In genomic region chr14:37238632-37239032, GRCm38 (mm10) we compare ENCODE assay signal across 8 mouse cellular contexts.
DNase-seq lines count a peak whose midpoint lies in the region; ATAC-seq and TF ChIP-seq lines count a peak whose summit lies in the region.

No protein-coding gene starts in this region.

- 35% methylated on average over 4 of the region's 4 CpGs for WGBS in embryonic facial prominence, embryonic 11.5 days
- 48% methylated on average over 4 of the region's 4 CpGs for WGBS in limb, embryonic 11.5 days

- peak; percentile 76 for ATAC-seq in embryonic facial prominence, embryonic 11.5 days (replicated peaks; ENCODE audit: insufficient number of reproducible peaks, low FRiP score, low TSS enrichment, low read depth)
- peak; percentile 47; the same call in 1 of the 2 replicates for ATAC-seq in limb, embryonic 11.5 days (ENCODE audit: insufficient number of reproducible peaks, low FRiP score, low TSS enrichment, low read depth)

- TF ChIP-seq POLR2A in testis, adult 2 months (IDR thresholded peaks at IDR 0.05; ENCODE audit: control insufficient read depth, low read depth, low read length): no peak

- H3K4me3 ChIP-seq in embryonic facial prominence, embryonic 11.5 days (ENCODE audit: low read depth, low read length): no peak overlapping the region
- no peak overlapping the region for H3K4me3 ChIP-seq in limb, embryonic 11.5 days (ENCODE audit: low read depth, low read length)
- no peak overlapping the region for H3K4me3 ChIP-seq in testis, adult 2 months (ENCODE audit: control insufficient read depth, low read depth, low read length)

- peak; percentile 58; the same call in 1 of the 2 replicates for TF ChIP-seq CTCF in testis, adult 2 months (IDR thresholded peaks at IDR 0.05; ENCODE audit: control insufficient read depth, insufficient read depth, insufficient replicate concordance, low read depth, low read length)

- DNase-seq in 3T3-L1 (ENCODE audit: low read depth, low spot score): peak; percentile 83
- DNase-seq in adrenal gland, postnatal 36 days: peak; percentile 46 to 75
- DNase-seq in embryonic facial prominence, embryonic 11.5 days (ENCODE audit: low spot score): peak; percentile 85
- DNase-seq in heart, adult 9 months (ENCODE audit: low spot score in 2 of 2): peak; percentile 21 to 40
- peak; percentile 52 for DNase-seq in kidney, adult 9 months
- DNase-seq in limb, embryonic 11.5 days (ENCODE audit: low spot score): peak; percentile 74
- DNase-seq in neural tube, embryonic 10.5 days (ENCODE audit: extremely low spot score, low spot score): peak; percentile 52

- no peak overlapping the region for H3K4me2 ChIP-seq in embryonic facial prominence, embryonic 11.5 days (ENCODE audit: low read depth, low read length)
- no peak overlapping the region for H3K4me2 ChIP-seq in limb, embryonic 11.5 days (ENCODE audit: low read depth, severe bottlenecking)

- no peaks in the 10 kb centered on the region for H3K9me3 ChIP-seq in embryonic facial prominence, embryonic 11.5 days (replicated peaks; ENCODE audit: control insufficient read depth, low read length)
- no peaks in the 10 kb centered on the region for H3K9me3 ChIP-seq in limb, embryonic 11.5 days (ENCODE audit: control insufficient read depth, low read length)

- no peak overlapping the region for H3K9ac ChIP-seq in embryonic facial prominence, embryonic 11.5 days (replicated peaks; ENCODE audit: low read length)
- no peak overlapping the region for H3K9ac ChIP-seq in limb, embryonic 11.5 days (ENCODE audit: low read length)

- no peaks in the 10 kb centered on the region for H3K27me3 ChIP-seq in embryonic facial prominence, embryonic 11.5 days (ENCODE audit: control insufficient read depth, insufficient read depth, low read length)
- H3K27me3 ChIP-seq in limb, embryonic 11.5 days (ENCODE audit: control insufficient read depth, insufficient read depth, low read length): no peaks in the 10 kb centered on the region
- H3K27me3 ChIP-seq in testis, adult 2 months (ENCODE audit: control insufficient read depth, insufficient read depth, low read length): no peaks in the 10 kb centered on the region

- no peak overlapping the region for H3K27ac ChIP-seq in embryonic facial prominence, embryonic 11.5 days (replicated peaks; ENCODE audit: low read depth, low read length)
- H3K27ac ChIP-seq in limb, embryonic 11.5 days (replicated peaks; ENCODE audit: low read depth, low read length): no peak overlapping the region
- no peak overlapping the region for H3K27ac ChIP-seq in testis, adult 2 months (ENCODE audit: control insufficient read depth, insufficient read depth, low read depth, low read length)

- H3K4me1 ChIP-seq in embryonic facial prominence, embryonic 11.5 days (ENCODE audit: control insufficient read depth, insufficient read depth, low read length): no peaks in the 10 kb centered on the region
- H3K4me1 ChIP-seq in limb, embryonic 11.5 days (ENCODE audit: control insufficient read depth, insufficient read depth, low read length): no peaks in the 10 kb centered on the region
- no peaks in the 10 kb centered on the region for H3K4me1 ChIP-seq in testis, adult 2 months (ENCODE audit: control insufficient read depth, insufficient read depth, low read length)

- H3K36me3 ChIP-seq in embryonic facial prominence, embryonic 11.5 days (replicated peaks; ENCODE audit: control insufficient read depth, insufficient read depth, low read depth, low read length): no peaks in the 10 kb centered on the region
- H3K36me3 ChIP-seq in limb, embryonic 11.5 days (ENCODE audit: control insufficient read depth, insufficient read depth, low read length): no peaks in the 10 kb centered on the region
- H3K36me3 ChIP-seq in testis, adult 2 months (ENCODE audit: control insufficient read depth, insufficient read depth, low read length): no peaks in the 10 kb centered on the region

Comparison
In these comparisons a context has a peak if more than half of its experiments do, and no peak if none do; other contexts are left out.
1. DNase-seq: peak in every context shown above with its lines; median percentile 85 in embryonic facial prominence, embryonic 11.5 days; 83 in 3T3-L1; 74 in limb, embryonic 11.5 days; 60 in adrenal gland, postnatal 36 days; 52 in kidney, adult 9 months; 52 in neural tube, embryonic 10.5 days; 30 in heart, adult 9 months.